Mouse (Mus musculus) thymus, adult 2 months (tissue): ENCODE measurements around the gene Cdh3.

ENCODE experiments used
- CTCF ChIP-seq: fragments of 200-500 bp; IDR thresholded peaks from 2 replicates; pipeline ENCODE4 v1.5.1; 2012; ENCODE audit warnings: mild to moderate bottlenecking, control low read depth, low read length, moderate library complexity, borderline replicate concordance; ENCODE audit not compliant: control insufficient read depth, poor library complexity, insufficient read depth; ENCODE audit errors: extremely low read depth
- POLR2A ChIP-seq: fragments of 200-500 bp; IDR thresholded peaks from 2 replicates; pipeline ENCODE4 v1.6.1; 2012; ENCODE audit warnings: mild to moderate bottlenecking, low read length, control low read depth, moderate library complexity; ENCODE audit not compliant: control insufficient read depth, poor library complexity, insufficient read depth; ENCODE audit errors: extremely low read depth

DNA sequence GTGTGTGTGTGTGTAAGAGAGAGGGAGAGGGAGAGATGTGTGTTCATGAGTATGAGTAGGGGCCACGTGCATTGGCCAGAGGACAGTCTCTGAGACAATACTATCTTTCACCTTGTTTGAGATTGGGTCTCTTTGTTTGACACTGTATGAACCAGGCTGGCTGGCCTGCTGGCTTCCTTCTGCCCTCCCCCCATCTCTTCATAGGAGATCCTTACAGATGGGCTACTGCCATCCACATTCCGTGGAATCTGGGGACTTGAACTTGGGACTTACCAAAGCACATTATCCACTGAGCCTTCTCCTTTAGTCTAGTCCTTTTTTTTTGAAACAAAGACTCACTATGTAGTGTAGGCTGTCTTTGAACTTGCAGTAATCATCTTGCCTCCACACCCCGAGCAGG lies 2.2 kb upstream of the Cdh3 start:
- TF ChIP-seq CTCF (no peak), POLR2A (no peak)
